Mouse (Mus musculus): ENCODE results near the gene Dlgap5.

Dlgap5 gene

DNA sequence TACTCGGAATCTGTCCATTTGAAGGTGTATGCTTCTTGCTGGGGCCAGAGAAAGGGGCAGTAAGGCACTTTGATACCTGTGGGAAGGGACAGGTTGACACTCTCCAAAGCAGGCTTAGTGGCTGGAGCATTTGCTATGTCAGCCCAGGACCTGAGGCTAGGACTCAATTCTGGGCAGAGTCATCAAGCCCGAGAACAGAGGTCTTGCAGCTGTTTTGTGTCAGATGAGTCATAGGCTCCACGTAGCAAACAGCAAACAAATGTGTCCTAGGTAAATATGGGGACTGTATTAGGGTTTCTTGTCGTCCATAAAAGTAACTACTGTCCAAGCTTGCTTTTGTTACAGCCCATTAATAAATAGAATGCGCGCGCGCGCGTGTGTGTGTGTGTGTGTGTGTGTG is 65.9 kb downstream of the Dlgap5 start:
- no peak for DNase-seq (ENCODE audit: low spot score in 2 of 2)

DNA sequence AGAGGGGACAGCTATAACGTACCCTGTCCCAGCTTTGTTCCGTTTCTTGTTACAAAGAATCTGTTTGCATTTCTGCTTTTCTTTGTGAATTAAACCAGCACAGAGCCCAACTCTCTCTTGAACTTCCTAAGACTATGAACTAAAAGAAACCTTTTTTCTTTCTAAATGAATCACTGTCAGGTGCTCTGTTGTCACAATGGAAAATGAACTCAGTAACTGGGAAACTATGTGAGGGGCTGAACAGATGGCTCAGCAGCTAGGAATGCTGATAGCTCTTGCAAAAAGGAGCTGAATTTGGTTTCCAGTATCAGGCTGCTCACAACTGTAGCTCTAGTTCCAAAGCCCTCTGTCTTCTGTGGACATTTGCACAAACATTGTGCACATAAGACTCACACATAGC is 67.2 kb downstream of the Dlgap5 start:
- DNase-seq (ENCODE audit: low spot score in 2 of 2) = no peak

DNA sequence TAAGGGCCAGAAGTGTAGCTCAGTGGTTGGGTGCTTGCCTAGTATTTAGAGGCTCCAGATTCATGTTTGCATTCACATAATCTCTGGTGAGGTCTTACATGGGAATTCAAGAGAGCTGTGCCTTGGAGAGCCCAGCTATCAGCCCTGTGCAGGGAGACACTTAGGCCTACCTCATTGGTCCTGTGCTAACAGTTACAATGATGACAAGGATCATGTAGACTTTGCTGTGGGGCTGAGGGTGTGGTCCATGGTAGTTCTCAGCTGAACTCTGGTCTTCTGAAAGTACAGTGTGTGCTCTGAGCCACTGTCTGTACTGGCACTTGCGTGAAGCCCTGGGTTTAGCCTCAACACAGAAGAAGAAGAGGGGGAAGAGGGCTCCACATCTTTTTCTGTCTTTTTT is 71.5 kb downstream of the Dlgap5 start:
- no peak for DNase-seq (ENCODE audit: low spot score in 2 of 2)

DNA sequence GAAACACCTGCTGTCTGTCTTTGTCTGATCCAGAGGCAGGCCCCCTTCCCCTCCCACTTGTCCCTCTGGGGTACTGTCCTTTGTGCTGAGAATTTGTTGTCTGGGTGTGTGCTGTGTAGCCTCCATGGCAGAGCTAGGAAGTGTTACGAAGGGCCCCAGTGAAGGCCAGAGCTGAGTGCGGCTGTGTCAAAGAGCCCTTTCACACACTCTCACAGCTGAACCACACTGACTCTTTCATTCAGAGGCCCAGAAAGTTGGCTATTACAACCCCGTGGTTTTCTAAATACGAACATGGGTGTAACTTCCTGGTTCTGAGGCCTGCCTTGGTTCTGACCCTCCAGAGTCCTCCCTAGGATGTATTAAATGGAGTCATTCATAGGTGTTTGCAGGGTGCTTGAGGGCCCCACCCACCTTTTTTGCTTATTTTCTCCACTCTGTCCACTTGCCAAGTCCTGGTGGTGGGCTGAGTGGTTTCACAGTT is 76.4 kb downstream of the Dlgap5 start:
- DNase-seq (ENCODE audit: low spot score in 2 of 2) = no peak

DNA sequence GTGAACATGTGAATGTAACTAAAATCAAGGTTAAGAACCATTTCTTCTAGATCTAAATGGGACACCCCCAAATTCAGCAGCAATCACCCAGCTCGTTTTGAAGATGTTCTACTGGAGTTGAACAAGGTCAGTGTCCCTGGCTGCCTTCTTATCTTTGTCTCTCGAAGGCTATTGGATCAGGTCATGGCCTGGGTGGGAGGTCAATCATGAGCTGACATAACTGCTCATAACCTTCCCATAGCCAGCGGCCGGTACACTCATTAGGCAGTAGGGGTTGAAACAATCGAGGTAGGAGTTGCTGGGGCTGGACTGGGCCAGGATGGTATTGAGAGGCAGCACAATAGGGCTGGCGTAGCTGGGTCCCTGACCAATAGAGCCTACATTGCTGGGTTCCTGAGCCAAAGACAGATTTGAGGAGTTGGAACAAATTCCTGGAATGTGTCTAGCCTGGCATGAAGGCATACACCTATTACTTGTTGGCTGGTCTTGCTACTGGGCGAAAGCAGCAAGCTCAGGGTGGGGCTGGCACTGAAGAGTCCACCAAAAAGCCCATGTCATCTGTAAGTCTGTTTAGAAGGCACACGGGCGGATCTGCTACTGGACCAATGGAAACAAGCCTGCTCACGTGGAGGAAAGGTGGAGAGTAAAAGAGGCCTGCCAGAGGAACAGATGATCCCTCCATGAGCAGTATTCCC is 77.8 kb downstream of the Dlgap5 start:
- no peak for DNase-seq (ENCODE audit: low spot score in 2 of 2)
